ENCODE assay signal across 22 mouse cellular contexts in genomic region chr19:57111301-57111700, GRCm38 (mm10).
DNase-seq lines count a peak whose midpoint lies in the region; ATAC-seq and TF ChIP-seq lines count a peak whose summit lies in the region.
"Had no signal": no experiment of that assay in that cellular context is flagged by ENCODE, and none has a peak within 500 bp of the region (broad histone marks: within the 10 kb centered on the region; RNA-seq: fewer than 3 reads in every experiment).

No protein-coding gene starts in this region.

- H3K9ac ChIP-seq in limb, embryonic 15.5 days = no peak overlapping the region
- H3K9ac ChIP-seq: embryonic facial prominence, embryonic 12.5 days; forebrain, embryonic 13.5 days; forebrain, postnatal 0 days; hindbrain, embryonic 12.5 days; hindbrain, embryonic 15.5 days had no signal

- H3K4me1 ChIP-seq in limb, embryonic 15.5 days = peaks cover 57% of the 10 kb centered on the region
- peaks cover 32% of the 10 kb centered on the region for H3K4me1 ChIP-seq in limb, embryonic 10.5 days
- peaks cover 25% of the 10 kb centered on the region for H3K4me1 ChIP-seq in brown adipose tissue, adult 24 weeks (ENCODE audit: control insufficient read depth, insufficient read depth, insufficient read length, low read length)

- no peak overlapping the region for H3K4me3 ChIP-seq in gastrocnemius, adult 2 months
- H3K4me3 ChIP-seq in limb, embryonic 15.5 days = no peak overlapping the region
- H3K4me3 ChIP-seq in limb, embryonic 10.5 days = no peak overlapping the region
- H3K4me3 ChIP-seq in brown adipose tissue, adult 24 weeks (ENCODE audit: insufficient read depth, low read depth, low read length) = no peak overlapping the region
- H3K4me3 ChIP-seq: embryonic facial prominence, embryonic 12.5 days; erythroblast, embryonic 14.5 days; forebrain, embryonic 13.5 days; hindbrain, embryonic 12.5 days; hindbrain, embryonic 15.5 days had no signal

- H3K9me3 ChIP-seq in limb, embryonic 15.5 days = no peaks in the 10 kb centered on the region
- no peaks in the 10 kb centered on the region for H3K9me3 ChIP-seq in limb, embryonic 10.5 days (replicated peaks)
- H3K9me3 ChIP-seq: embryonic facial prominence, embryonic 12.5 days; forebrain, embryonic 13.5 days; hindbrain, embryonic 12.5 days; hindbrain, embryonic 15.5 days had no signal

- intact Hi-C loops in gastrocnemius, adult 2 months (cut with DNase I) = no loop called here
- intact Hi-C loops in gastrocnemius, postnatal 36 days (cut with DNase I) = no loop called here

- TF ChIP-seq CTCF in gastrocnemius, adult 2 months (IDR thresholded peaks at IDR 0.05) = no peak

- H3K4me2 ChIP-seq in limb, embryonic 15.5 days = no peak overlapping the region
- H3K4me2 ChIP-seq: embryonic facial prominence, embryonic 12.5 days; forebrain, embryonic 13.5 days; heart, embryonic 11.5 days; hindbrain, embryonic 12.5 days; hindbrain, embryonic 15.5 days had no signal

- peak; percentile 12 for DNase-seq in gastrocnemius, adult 2 months
- DNase-seq in gastrocnemius, postnatal 36 days = no peak
- DNase-seq in limb, embryonic 10.5 days (ENCODE audit: low spot score) = no peak
- no peak for DNase-seq in retina, embryonic 14.5 days (ENCODE audit: low spot score)
- DNase-seq: adrenal gland, adult 8-10 months; adrenal gland, postnatal 25 days; cerebellum, adult 18-20 months; cerebellum, adult 9-10 months; cerebellum, postnatal 14 days; forebrain, postnatal 0 days; gastrocnemius, postnatal 25 days had no signal

- no peak for ATAC-seq in limb, embryonic 15.5 days (ENCODE audit: insufficient number of reproducible peaks, low FRiP score, low TSS enrichment, low read depth)
- ATAC-seq: activated CD4-positive, CD25-positive, alpha-beta regulatory T cell, adult 4 months; CD4-positive, CD25-positive, alpha-beta regulatory T cell, adult 4 months; forebrain, embryonic 13.5 days; forebrain, postnatal 0 days; intestine, postnatal 0 days had no signal

- peak overlapping the region; percentile 46 for H3K27ac ChIP-seq in gastrocnemius, adult 2 months
- 0 out of 2 replicates have a peak overlapping the region, but pooled peaks have one; percentile 9 for H3K27ac ChIP-seq in limb, embryonic 15.5 days
- H3K27ac ChIP-seq in limb, embryonic 10.5 days = no peak overlapping the region
- H3K27ac ChIP-seq in brown adipose tissue, adult 24 weeks (replicated peaks; ENCODE audit: low read depth, low read length) = peak overlapping the region; percentile 57
- H3K27ac ChIP-seq: embryonic facial prominence, embryonic 12.5 days; forebrain, embryonic 13.5 days; hindbrain, embryonic 12.5 days; hindbrain, embryonic 15.5 days had no signal

- H3K27me3 ChIP-seq in limb, embryonic 15.5 days = no peaks in the 10 kb centered on the region
- no peaks in the 10 kb centered on the region for H3K27me3 ChIP-seq in limb, embryonic 10.5 days (ENCODE audit: low read depth, poor library complexity, severe bottlenecking)
- H3K27me3 ChIP-seq: embryonic facial prominence, embryonic 12.5 days; forebrain, embryonic 13.5 days; hindbrain, embryonic 12.5 days; hindbrain, embryonic 15.5 days had no signal

- 73% methylated on average over 6 of the region's 6 CpGs for WGBS in limb, embryonic 15.5 days
- WGBS in limb, embryonic 10.5 days = 83% methylated on average over 6 of the region's 6 CpGs

- H3K36me3 ChIP-seq in limb, embryonic 15.5 days = no peaks in the 10 kb centered on the region
- H3K36me3 ChIP-seq in limb, embryonic 10.5 days = no peaks in the 10 kb centered on the region
- H3K36me3 ChIP-seq: embryonic facial prominence, embryonic 12.5 days; hindbrain, embryonic 12.5 days; hindbrain, embryonic 15.5 days had no signal
